In genomic region chr8:92959779-92960178, GRCm38 (mm10) we compare ENCODE assay signal across 10 mouse cellular contexts. TPM values are rescaled to one million over a fixed set of nuclear protein-coding genes. Genes with fewer than 3 reads are reported as not detected.
DNase-seq lines count a peak whose midpoint lies in the region; ATAC-seq and TF ChIP-seq lines count a peak whose summit lies in the region.
"Had no signal": no experiment of that assay in that cellular context is flagged by ENCODE, and none has a peak within 500 bp of the region (broad histone marks: within the 10 kb centered on the region; RNA-seq: fewer than 3 reads in every experiment).

Gene Slc6a2, plus strand, starts transcription at chr8:92960079.

- no peak for TF ChIP-seq EP300 in ES-Bruce4 (IDR thresholded peaks at IDR 0.05; ENCODE audit: insufficient read depth, low read depth, low read length)

- no peak for ATAC-seq in heart, embryonic 13.5 days (ENCODE audit: extremely low read depth, insufficient number of reproducible peaks, low FRiP score, low TSS enrichment)
- ATAC-seq in forebrain, embryonic 14.5 days, result no peak
- no peak for ATAC-seq in limb, embryonic 15.5 days (ENCODE audit: insufficient number of reproducible peaks, low FRiP score, low TSS enrichment, low read depth)

- no peak for TF ChIP-seq POLR2A in ES-Bruce4 (IDR thresholded peaks at IDR 0.05; ENCODE audit: insufficient read depth, low read length)

- H3K27me3 ChIP-seq in heart, embryonic 13.5 days (replicated peaks), result peaks cover 82% of the 10 kb centered on the region
- H3K27me3 ChIP-seq in ES-Bruce4 (ENCODE audit: control insufficient read depth, insufficient read depth, low read length, poor library complexity, severe bottlenecking), result peaks cover 18% of the 10 kb centered on the region
- H3K27me3 ChIP-seq in forebrain, embryonic 14.5 days (replicated peaks; ENCODE audit: control insufficient read depth, insufficient read depth, low read length), result peaks cover 34% of the 10 kb centered on the region
- peaks cover 68% of the 10 kb centered on the region for H3K27me3 ChIP-seq in limb, embryonic 15.5 days
- H3K27me3 ChIP-seq: CH12.LX had no signal

- TF ChIP-seq CTCF in ES-Bruce4 (IDR thresholded peaks at IDR 0.05; ENCODE audit: low read depth, low read length), result no peak

- H3K4me1 ChIP-seq in heart, embryonic 13.5 days, result peaks cover 16% of the 10 kb centered on the region
- H3K4me1 ChIP-seq in ES-Bruce4 (ENCODE audit: control insufficient read depth, insufficient read depth, low read length), result no peaks in the 10 kb centered on the region
- H3K4me1 ChIP-seq in forebrain, embryonic 14.5 days (ENCODE audit: control insufficient read depth, insufficient read depth, low read length), result 0 out of 2 replicates have a peak, but pooled peaks cover 4% of the 10 kb centered on the region
- peaks cover 12% of the 10 kb centered on the region for H3K4me1 ChIP-seq in limb, embryonic 15.5 days

- peak within 1 kb of the TSS; percentile 85 for H3K4me2 ChIP-seq in heart, embryonic 13.5 days
- H3K4me2 ChIP-seq in forebrain, embryonic 14.5 days (ENCODE audit: low read length), result peak within 1 kb of the TSS; percentile 52
- H3K4me2 ChIP-seq in limb, embryonic 15.5 days, result peak within 1 kb of the TSS; percentile 83

- no peaks in the 10 kb centered on the region for H3K36me3 ChIP-seq in heart, embryonic 13.5 days
- no peaks in the 10 kb centered on the region for H3K36me3 ChIP-seq in ES-Bruce4 (ENCODE audit: control insufficient read depth, insufficient read depth, low read length, poor library complexity, severe bottlenecking)
- no peaks in the 10 kb centered on the region for H3K36me3 ChIP-seq in forebrain, embryonic 14.5 days (ENCODE audit: control insufficient read depth, insufficient read depth, low read length)
- H3K36me3 ChIP-seq in limb, embryonic 15.5 days, result no peaks in the 10 kb centered on the region

- no peak within 1 kb of the TSS for H3K27ac ChIP-seq in heart, embryonic 13.5 days (replicated peaks)
- H3K27ac ChIP-seq in ES-Bruce4 (ENCODE audit: insufficient read depth, low read length), result no peak within 1 kb of the TSS
- no peak within 1 kb of the TSS for H3K27ac ChIP-seq in forebrain, embryonic 14.5 days (ENCODE audit: low read depth, low read length)
- H3K27ac ChIP-seq in limb, embryonic 15.5 days, result no peak within 1 kb of the TSS

- H3K4me3 ChIP-seq in heart, embryonic 13.5 days, result peak within 1 kb of the TSS; percentile 51
- H3K4me3 ChIP-seq in ES-Bruce4 (ENCODE audit: low read depth, low read length), result peak within 1 kb of the TSS; percentile 53
- peak within 1 kb of the TSS; percentile 24 for H3K4me3 ChIP-seq in forebrain, embryonic 14.5 days (ENCODE audit: low read depth, low read length)
- peak within 1 kb of the TSS; percentile 42 for H3K4me3 ChIP-seq in limb, embryonic 15.5 days

- H3K9me3 ChIP-seq in heart, embryonic 13.5 days, result no peaks in the 10 kb centered on the region
- no peaks in the 10 kb centered on the region for H3K9me3 ChIP-seq in ES-Bruce4 (replicated peaks; ENCODE audit: control insufficient read depth, insufficient read depth, low read length, poor library complexity, severe bottlenecking)
- no peaks in the 10 kb centered on the region for H3K9me3 ChIP-seq in forebrain, embryonic 14.5 days (replicated peaks; ENCODE audit: control insufficient read depth, low read length)
- no peaks in the 10 kb centered on the region for H3K9me3 ChIP-seq in limb, embryonic 15.5 days

- H3K9ac ChIP-seq in heart, embryonic 13.5 days, result peak within 1 kb of the TSS; percentile 53
- H3K9ac ChIP-seq in ES-Bruce4 (ENCODE audit: low read depth, poor library complexity, severe bottlenecking), result peak within 1 kb of the TSS; percentile 39
- peak within 1 kb of the TSS; percentile 37; the same call in 1 of the 2 replicates for H3K9ac ChIP-seq in forebrain, embryonic 14.5 days (ENCODE audit: low read length)
- H3K9ac ChIP-seq in limb, embryonic 15.5 days, result 0 out of 2 replicates have a peak within 1 kb of the TSS, but pooled peaks have one; percentile 20

- no peak for DNase-seq in heart, adult 11 months
- DNase-seq in forebrain, embryonic 14.5 days (ENCODE audit: low spot score), result no peak
- DNase-seq in cerebellum, adult 18-20 months, result no peak
- DNase-seq in T-cell, adult 2 months (ENCODE audit: low spot score), result no peak
- no peak for DNase-seq in thymus, postnatal 10 days (ENCODE audit: low spot score in 2 of 2)
- DNase-seq: thymus, adult 18-20 months had no signal

- WGBS in heart, embryonic 13.5 days, result 64% methylated on average over 10 of the region's 10 CpGs
- WGBS in forebrain, embryonic 14.5 days, result 80% methylated on average over 10 of the region's 10 CpGs
- WGBS in limb, embryonic 15.5 days, result 72% methylated on average over 10 of the region's 10 CpGs

RNA-seq across cellular contexts. Expression of gene Slc6a2, which starts in this region (rescaled TPM):
- 0.04 TPM in 1 of 2 replicates, not detected in the other for polyA plus RNA-seq in heart, embryonic 13.5 days (2015; fragmentation: Nextera tagmentation; extraction: Ambion mirVana)
- polyA plus RNA-seq in ES-Bruce4 (2011; ENCODE audit: insufficient read depth, insufficient read length, low read depth, missing spikeins), result 0.13 TPM in 1 of 2 replicates, not detected in the other
- not detected in 2 replicates for polyA plus RNA-seq in forebrain, embryonic 14.5 days (2014; fragmentation: Nextera tagmentation; extraction: Ambion mirVana)
- 0.11 and 0.19 TPM in 2 replicates for polyA plus RNA-seq in limb, embryonic 15.5 days (2015; fragmentation: Nextera tagmentation; extraction: Ambion mirVana)
